Mouse (Mus musculus) G1E (cell line): ENCODE data around the gene Prrc2b.

ENCODE experiments used
- CTCF ChIP-seq: IDR thresholded peaks from 2 replicates; pipeline ENCODE4 v1.5.1; 2012; ENCODE audit warnings: low read depth, low read length, inconsistent platforms, mixed read lengths
- GATA1 ChIP-seq: IDR thresholded peaks from 2 replicates; pipeline ENCODE4 v1.6.1; 2012; ENCODE audit warnings: borderline replicate concordance, low read length, inconsistent platforms, mixed read lengths
- TAL1 ChIP-seq: conservative IDR thresholded peaks from 2 replicates; pipeline ENCODE4 v1.6.1; 2012; ENCODE audit warnings: low read depth, low read length, inconsistent platforms, mixed read lengths

GRCm38 (mm10) chr2:32190620-32191019 is 39.7 kb downstream of the Prrc2b start:
- TF ChIP-seq CTCF (no peak), GATA1 (no peak), TAL1 (no peak)
